Mouse (Mus musculus) limb, embryonic 13.5 days (tissue): ENCODE results near the gene Cfap157. TPM values are rescaled to one million over a fixed set of nuclear protein-coding genes. Genes with fewer than 3 reads are reported as not detected.
A peak's percentile ranks its signal among the peaks of the same experiment; 100 is the strongest.

ENCODE experiments used
- ATAC-seq: fragments of 200-750 bp; cut with Nextera tagmentation; 2 replicates; pipeline ENCODE4 v1.8.0; 2017; ENCODE audit warnings: low read depth, moderate number of reproducible peaks, moderate TSS enrichment; ENCODE audit not compliant: low FRiP score
- H3K27ac ChIP-seq: fragments of 300-500 bp; sonication (generic); 2 replicates; pipeline ENCODE4 v1.5.1; 2015; ENCODE audit warnings: inconsistent platforms, mild to moderate bottlenecking, moderate library complexity
- H3K27me3 ChIP-seq: fragments of 300-500 bp; sonication (generic); 2 replicates; pipeline ENCODE4 v1.6.1; 2015; ENCODE audit warnings: mild to moderate bottlenecking, inconsistent platforms
- H3K36me3 ChIP-seq: fragments of 300-500 bp; sonication (generic); 2 replicates; pipeline ENCODE4 v1.6.1; 2015; ENCODE audit warnings: inconsistent platforms, mild to moderate bottlenecking, moderate library complexity
- H3K4me1 ChIP-seq: fragments of 300-500 bp; sonication (generic); 2 replicates; pipeline ENCODE4 v1.6.1; 2015; ENCODE audit warnings: inconsistent platforms
- H3K4me2 ChIP-seq: fragments of 300-500 bp; sonication (generic); replicated peaks from 2 replicates; pipeline ENCODE4 v1.6.1; 2015; ENCODE audit warnings: inconsistent platforms, mild to moderate bottlenecking, moderate library complexity
- H3K4me3 ChIP-seq: fragments of 300-500 bp; sonication (generic); 2 replicates; pipeline ENCODE4 v1.5.1; 2015; ENCODE audit warnings: moderate library complexity, mild to moderate bottlenecking, inconsistent platforms
- H3K9ac ChIP-seq: fragments of 300-500 bp; sonication (generic); 2 replicates; pipeline ENCODE4 v1.6.1; 2015; ENCODE audit warnings: mild to moderate bottlenecking, inconsistent platforms
- H3K9me3 ChIP-seq: fragments of 300-500 bp; sonication (generic); 2 replicates; pipeline ENCODE4 v1.6.1; 2016; ENCODE audit warnings: inconsistent platforms
- WGBS: fragments of 180-500 bp; shearing (Covaris S2); methylation state at CpG from one replicate; pipeline ENCODE4 v1.1.7; 2015; 5-methylcytosine and 5-hydroxymethylcytosine counted together
- polyA plus RNA-seq: library from polyadenylated mRNA; unstranded; fragments of >200 nt; fragmentation: Nextera tagmentation; extraction: Ambion mirVana; gene quantifications from 2 replicates; pipeline ENCODE4 v1.2.1, GENCODE M21; 2015

The Cfap157 gene
- polyA plus RNA-seq, 1 experiment from 2014 or later = 1.3 TPM

DNA sequence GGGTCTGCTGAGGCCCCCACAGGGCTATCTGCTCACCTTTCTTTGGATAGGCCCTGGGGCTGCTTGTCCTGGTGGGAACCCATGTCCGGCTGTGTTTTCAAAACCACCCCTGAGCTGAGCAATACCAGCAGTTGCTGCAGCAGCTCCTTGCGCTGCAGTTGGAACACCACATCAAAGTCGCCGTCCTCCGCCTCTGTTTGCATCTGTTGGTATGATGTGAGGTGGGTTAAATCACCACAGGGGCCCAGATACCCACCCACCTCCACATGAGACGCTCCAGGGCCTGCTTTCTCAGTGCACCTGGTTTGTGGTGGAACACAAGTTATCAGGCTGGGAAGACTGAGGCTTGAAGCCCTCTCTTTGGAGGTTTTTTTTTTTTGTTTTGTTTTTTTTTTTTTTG lies 6.1 kb downstream of the Cfap157 start:
- Histone ChIP-seq H3K4me2 (no peak overlapping the region), H3K27me3 (peaks cover 7% of the 10 kb centered on the region), H3K27ac (no peak overlapping the region), H3K36me3 (no peaks in the 10 kb centered on the region), H3K4me1 (peaks cover 12% of the 10 kb centered on the region), H3K9ac (no peak overlapping the region), H3K9me3 (no peaks in the 10 kb centered on the region), H3K4me3 (no peak overlapping the region)
- 88% methylated on average over 6 of the region's 6 CpGs for WGBS
- no peak for ATAC-seq

DNA sequence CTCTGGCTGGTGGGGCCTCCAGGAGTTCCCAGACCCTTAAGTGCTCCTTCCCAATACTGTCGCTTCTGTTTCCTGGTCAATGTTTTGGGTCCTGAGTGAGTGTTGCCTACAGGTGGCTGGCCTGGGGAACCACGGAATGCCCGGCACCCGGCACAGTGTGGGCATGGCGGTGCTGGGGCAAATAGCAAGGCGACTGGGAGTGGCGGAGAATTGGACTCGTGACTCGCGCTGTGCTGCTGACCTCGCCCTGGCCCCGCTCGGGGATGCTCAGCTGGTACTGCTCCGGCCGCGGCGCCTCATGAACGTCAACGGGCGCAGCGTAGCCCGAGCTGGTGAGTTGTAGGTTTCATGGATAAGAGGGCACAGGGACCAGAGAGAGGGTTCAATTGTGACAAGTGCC lies 8.0 kb downstream of the Cfap157 start:
- Histone ChIP-seq H3K27ac (no peak overlapping the region), H3K9me3 (no peaks in the 10 kb centered on the region), H3K9ac (peak overlapping the region; percentile 62), H3K36me3 (no peaks in the 10 kb centered on the region), H3K4me1 (peaks cover 12% of the 10 kb centered on the region), H3K27me3 (peaks cover 7% of the 10 kb centered on the region), H3K4me2 (peak overlapping the region; percentile 80), H3K4me3 (peak overlapping the region; percentile 56)
- no peak for ATAC-seq
- 20% methylated on average over 22 of the region's 22 CpGs for WGBS

DNA sequence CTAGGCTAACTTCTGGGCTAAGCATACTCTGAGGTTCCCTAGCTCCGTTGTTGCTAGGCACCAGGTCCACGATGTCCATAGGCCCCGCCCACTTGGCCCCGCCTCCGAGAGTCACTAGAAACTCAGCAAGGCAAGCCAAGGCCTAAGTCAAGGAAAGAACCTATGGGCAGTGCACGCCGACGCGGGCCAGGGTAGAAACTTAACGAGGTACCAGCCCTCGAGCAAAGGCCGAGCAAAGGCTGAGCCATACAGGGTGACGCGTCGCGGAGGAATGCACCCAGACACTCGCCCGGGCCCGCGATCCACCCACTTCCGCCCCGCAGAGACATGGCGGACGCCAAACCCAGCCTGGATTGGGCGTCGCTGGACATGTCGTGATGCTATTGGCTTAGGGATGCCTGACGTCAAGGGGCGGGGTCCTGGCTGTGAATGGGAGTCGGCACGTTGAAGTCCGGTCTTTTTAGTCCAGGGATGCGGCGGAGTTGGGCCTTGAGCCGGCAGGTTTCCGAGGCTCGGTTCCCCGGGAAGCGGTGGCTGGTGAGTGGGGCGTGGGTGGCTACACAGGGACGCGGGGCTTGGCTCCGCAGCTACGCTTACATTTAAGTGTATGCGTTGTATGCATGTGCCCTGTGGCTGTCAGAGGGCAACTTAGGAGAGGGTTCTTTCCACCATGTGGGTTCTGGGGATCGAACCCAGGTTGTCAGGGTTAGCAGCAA lies 8.7 kb downstream of the Cfap157 start, which contains the start of the genes Ttc16 and Ptrh1:
TSS of gene Ttc16 (minus strand) at position 275 of the 716 bp plus-strand sequence.
TSS of gene Ptrh1 (plus strand) at position 428 of the 716 bp plus-strand sequence.
- Histone ChIP-seq H3K27ac (0 out of 2 replicates have a peak within 1 kb of the TSS, but pooled peaks have one; percentile 2), H3K4me1 (peaks cover 12% of the 10 kb centered on the region)

DNA sequence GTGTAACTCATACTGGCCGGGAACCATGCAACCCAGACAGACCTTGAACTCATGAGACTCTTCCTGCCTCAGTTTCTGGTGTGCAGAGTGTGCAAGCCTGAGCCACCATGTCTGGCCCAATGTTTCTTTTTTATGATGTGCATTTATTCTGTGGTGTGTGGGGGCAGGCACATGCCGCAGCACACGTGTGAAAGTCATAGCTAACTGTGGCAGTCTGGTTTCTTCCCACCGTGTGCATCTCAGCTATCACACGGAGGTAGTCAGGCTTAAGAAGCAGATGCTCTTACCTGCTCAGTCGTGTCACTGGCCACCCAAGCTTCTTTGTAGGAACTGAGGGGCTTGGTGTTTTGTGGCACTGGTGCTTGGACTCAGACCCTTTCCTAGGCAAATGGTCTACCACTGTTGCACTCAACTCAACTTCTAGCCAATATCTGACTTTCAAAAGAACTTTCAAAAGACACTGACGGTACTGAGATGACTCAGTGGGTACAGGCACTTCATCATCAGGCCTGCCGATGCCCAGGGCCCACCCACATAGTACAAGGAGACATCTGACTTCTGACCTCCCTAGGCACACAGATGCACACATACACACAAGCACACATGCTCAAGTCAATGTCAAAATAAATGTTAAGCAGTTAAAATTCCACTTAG lies 11.5 kb downstream of the Cfap157 start:
- no peak overlapping the region for H3K4me3 ChIP-seq
- H3K4me2 ChIP-seq = no peak overlapping the region
- peaks cover 12% of the 10 kb centered on the region for H3K4me1 ChIP-seq
- H3K27me3 ChIP-seq = peaks cover 7% of the 10 kb centered on the region
- ATAC-seq = no peak
- WGBS = 78% methylated on average over 8 of the region's 8 CpGs
- no peak overlapping the region for H3K27ac ChIP-seq
- no peaks in the 10 kb centered on the region for H3K9me3 ChIP-seq
- no peaks in the 10 kb centered on the region for H3K36me3 ChIP-seq
- no peak overlapping the region for H3K9ac ChIP-seq

More for the DNA sequence above, 8.7 kb downstream of the Cfap157 start, which contains the start of the genes Ttc16 and Ptrh1:
- peak; percentile 98 for ATAC-seq
- peak within 1 kb of the TSS; percentile 56 for H3K4me3 ChIP-seq
- H3K4me2 ChIP-seq = peak within 1 kb of the TSS; percentile 80
- H3K36me3 ChIP-seq = no peaks in the 10 kb centered on the region
- WGBS = under 1% methylated on average over 46 of the region's 46 CpGs
- H3K9ac ChIP-seq = peak within 1 kb of the TSS; percentile 62
- no peaks in the 10 kb centered on the region for H3K9me3 ChIP-seq
- peaks cover 7% of the 10 kb centered on the region for H3K27me3 ChIP-seq

DNA sequence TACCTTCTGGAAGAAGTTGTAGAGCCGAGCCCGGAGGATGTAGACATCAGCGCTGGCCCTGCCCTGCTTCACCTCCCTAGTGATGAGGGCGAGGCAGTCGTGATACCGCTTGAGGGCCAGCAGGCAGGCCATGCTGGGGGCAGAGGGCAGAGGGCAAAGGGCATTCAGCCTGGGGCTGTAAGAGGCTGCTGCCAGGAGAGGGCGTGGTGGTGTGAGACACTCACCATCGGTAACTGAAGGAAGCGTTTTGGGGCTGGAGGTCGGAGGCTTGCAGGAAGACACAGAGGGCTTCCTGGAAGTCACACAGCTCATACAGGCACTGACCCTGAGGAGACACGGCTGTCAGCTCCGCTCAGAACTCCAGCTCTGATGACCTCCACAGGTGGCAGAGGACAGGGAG lies 12.3 kb downstream of the Cfap157 start:
- Histone ChIP-seq H3K9me3 (no peaks in the 10 kb centered on the region), H3K27ac (no peak overlapping the region), H3K4me2 (no peak overlapping the region), H3K4me3 (no peak overlapping the region), H3K4me1 (peaks cover 16% of the 10 kb centered on the region), H3K27me3 (peaks cover 7% of the 10 kb centered on the region), H3K36me3 (no peaks in the 10 kb centered on the region), H3K9ac (no peak overlapping the region)
- 25% methylated on average over 12 of the region's 12 CpGs for WGBS
- no peak for ATAC-seq

DNA sequence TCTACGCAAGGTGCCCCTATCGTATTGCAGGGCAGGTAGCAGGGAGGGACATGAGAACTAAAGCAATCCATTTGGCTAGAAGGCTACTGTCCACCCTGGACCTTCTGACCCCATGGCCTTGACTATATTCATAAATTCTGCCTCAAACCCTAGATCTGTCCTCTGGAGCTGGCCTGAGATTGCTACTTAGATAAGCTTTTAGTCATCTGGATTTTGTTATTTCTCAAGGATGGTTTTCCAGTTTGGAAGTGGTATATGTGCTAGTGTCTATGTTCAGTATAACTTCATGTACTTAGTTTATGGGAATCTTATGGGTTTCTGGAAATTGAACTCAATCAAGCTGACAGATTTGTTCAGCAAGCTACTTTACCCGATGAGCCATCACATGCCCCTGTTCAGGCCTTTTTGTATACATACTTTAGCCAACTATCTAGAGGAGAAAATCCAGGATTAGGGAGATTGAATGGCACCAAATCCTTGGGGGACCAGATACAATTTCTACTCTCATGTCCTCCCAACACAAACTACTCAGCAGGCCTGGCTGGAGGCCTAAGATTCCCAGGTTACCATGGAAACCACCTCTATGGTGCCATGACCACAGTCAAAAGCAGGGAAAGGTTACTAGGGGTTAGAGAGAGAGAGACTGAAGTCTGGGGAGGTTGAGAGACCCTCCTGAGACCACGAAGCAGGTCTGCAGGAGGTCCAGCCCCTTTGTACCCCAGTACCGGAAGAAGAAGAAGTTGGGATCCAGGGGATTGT lies 14.7 kb downstream of the Cfap157 start:
- Histone ChIP-seq H3K4me2 (no peak overlapping the region), H3K4me1 (peaks cover 5% of the 10 kb centered on the region; the same call in 1 of the 2 replicates), H3K4me3 (no peak overlapping the region), H3K27me3 (no peaks in the 10 kb centered on the region), H3K27ac (no peak overlapping the region), H3K36me3 (no peaks in the 10 kb centered on the region), H3K9me3 (no peaks in the 10 kb centered on the region), H3K9ac (no peak overlapping the region)
- no peak for ATAC-seq
- 86% methylated on average over 5 of the region's 5 CpGs for WGBS

DNA sequence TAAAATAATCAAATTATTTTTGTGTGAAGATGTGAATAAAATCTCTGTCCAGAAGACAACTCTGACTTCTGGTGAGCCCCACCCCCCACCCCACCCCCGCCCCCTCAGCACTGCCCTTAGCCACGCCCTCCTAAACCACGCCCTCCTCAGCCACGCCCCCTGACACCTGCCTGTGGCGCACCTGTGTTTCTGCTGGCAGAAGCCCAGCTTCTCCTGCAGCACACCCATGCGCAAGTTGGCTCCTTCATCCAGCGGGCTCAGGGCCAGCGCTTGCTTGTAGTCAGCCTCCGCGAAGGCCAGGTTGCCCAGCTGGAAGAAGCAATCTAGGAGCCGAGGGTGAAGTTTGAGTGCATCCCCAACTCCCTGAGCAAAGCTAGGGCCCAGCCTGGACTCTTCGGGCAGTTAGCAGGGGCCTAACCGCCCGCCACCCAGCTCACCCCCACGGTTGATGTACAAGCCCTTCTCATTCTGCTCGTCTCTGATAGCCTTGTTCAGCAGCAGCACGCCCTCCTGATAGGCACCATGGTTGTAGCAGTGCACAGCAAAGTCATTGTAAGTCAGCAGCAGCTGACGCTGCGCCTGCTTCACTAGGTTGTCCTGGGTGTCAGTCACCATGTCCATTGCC lies 15.5 kb downstream of the Cfap157 start:
- no peaks in the 10 kb centered on the region for H3K27me3 ChIP-seq
- no peak for ATAC-seq
- H3K4me2 ChIP-seq = no peak overlapping the region
- WGBS = 48% methylated on average over 19 of the region's 19 CpGs
- peaks cover 5% of the 10 kb centered on the region; the same call in 1 of the 2 replicates for H3K4me1 ChIP-seq
- no peak overlapping the region for H3K9ac ChIP-seq
- no peaks in the 10 kb centered on the region for H3K9me3 ChIP-seq
- no peak overlapping the region for H3K27ac ChIP-seq
- H3K36me3 ChIP-seq = no peaks in the 10 kb centered on the region
- no peak overlapping the region for H3K4me3 ChIP-seq

DNA sequence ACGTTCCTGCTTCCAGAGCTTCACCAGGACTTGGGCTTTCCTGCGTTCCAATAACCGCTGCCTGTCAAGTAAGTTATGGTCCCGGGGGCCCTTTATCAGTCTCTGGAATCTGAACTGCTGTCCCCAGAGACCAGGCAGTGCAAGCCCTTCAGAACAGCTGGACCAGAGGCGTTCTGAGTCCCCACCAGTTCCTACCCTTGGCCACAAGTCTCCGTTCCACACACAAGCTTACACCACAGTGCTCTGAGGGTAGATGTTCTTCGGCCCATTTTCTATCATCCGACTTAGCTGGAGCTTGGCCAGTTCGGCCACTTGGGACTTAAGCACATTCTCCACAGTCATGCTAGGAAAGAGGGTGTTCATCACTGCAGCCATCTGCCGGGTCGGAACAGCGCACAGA lies 17.0 kb downstream of the Cfap157 start:
- no peak for ATAC-seq
- WGBS = 72% methylated on average over 12 of the region's 12 CpGs
- Histone ChIP-seq H3K27ac (no peak overlapping the region), H3K4me2 (no peak overlapping the region), H3K4me1 (peaks cover 5% of the 10 kb centered on the region; the same call in 1 of the 2 replicates), H3K9me3 (no peaks in the 10 kb centered on the region), H3K9ac (no peak overlapping the region), H3K4me3 (no peak overlapping the region), H3K27me3 (no peaks in the 10 kb centered on the region), H3K36me3 (peaks cover 12% of the 10 kb centered on the region)

DNA sequence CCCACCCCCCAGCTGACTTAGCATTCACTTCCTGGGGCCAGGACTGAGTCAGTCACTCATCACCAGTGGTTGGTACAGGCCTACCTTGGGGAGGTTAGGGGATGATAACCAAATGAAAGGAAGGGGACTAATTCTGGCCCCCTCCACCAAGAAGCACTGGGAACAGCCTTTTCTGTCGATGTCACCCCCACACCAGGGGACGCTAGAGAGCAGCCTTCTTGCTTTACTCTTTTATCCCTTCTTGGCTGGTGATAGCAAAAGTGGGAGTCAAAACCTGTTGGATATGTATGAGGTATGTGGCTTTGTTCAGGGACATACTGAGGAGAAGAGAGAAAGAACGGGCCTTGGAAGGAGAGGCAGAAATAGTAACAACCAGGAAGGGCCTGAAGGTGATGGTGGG lies 20.9 kb downstream of the Cfap157 start:
- H3K27me3 ChIP-seq = no peaks in the 10 kb centered on the region
- WGBS = 82% methylated on average over 3 of the region's 3 CpGs
- H3K9ac ChIP-seq = no peak overlapping the region
- H3K4me2 ChIP-seq = no peak overlapping the region
- ATAC-seq = no peak
- no peaks in the 10 kb centered on the region for H3K9me3 ChIP-seq
- no peak overlapping the region for H3K27ac ChIP-seq
- peaks cover 10% of the 10 kb centered on the region for H3K4me1 ChIP-seq
- H3K36me3 ChIP-seq = peaks cover 40% of the 10 kb centered on the region
- no peak overlapping the region for H3K4me3 ChIP-seq

DNA sequence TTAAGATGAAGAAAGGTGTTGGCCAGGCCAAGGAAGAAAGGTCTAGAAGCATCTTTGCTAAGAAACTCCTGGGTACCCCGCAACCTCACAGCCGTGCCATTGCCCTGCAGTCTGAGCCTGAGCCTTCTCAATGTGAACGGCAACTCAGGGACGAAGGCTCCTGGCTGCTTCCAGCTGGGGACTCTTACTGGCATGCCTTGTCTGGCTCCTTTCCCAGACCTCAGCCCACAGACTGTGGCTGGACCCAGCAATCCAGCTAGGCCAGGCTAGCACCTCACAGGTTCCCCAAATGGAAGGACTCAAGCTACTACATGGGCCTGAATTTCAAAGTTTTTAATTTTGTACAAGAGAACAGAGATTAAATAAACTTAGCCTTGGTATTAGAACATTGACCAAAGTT lies 22.4 kb downstream of the Cfap157 start:
- no peaks in the 10 kb centered on the region for H3K9me3 ChIP-seq
- WGBS = 96% methylated on average over 4 of the region's 4 CpGs
- no peak for ATAC-seq
- H3K4me1 ChIP-seq = peaks cover 13% of the 10 kb centered on the region
- no peak overlapping the region for H3K27ac ChIP-seq
- H3K4me3 ChIP-seq = no peak overlapping the region
- no peak overlapping the region for H3K4me2 ChIP-seq
- peaks cover 40% of the 10 kb centered on the region for H3K36me3 ChIP-seq
- H3K9ac ChIP-seq = no peak overlapping the region
- H3K27me3 ChIP-seq = no peaks in the 10 kb centered on the region

DNA sequence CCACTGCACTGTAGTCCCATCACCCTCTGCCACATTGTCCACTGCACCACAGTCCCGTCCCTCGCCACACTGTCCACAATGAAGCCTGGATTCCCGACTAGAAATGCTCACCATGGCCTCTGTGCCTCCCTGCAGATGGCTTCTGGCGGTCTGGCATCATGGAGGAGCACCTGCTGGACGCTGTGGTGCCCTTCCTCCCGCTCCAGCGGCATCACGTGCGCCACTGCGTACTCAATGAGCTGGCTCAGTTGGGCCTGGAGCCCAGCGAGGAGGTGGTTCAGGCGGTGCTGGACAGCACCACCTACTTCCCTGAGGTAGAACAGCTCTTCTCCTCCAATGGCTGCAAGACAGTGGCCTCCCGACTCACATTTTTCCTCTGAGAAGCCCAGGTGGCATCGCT lies 22.9 kb downstream of the Cfap157 start:
- H3K4me3 ChIP-seq = no peak overlapping the region
- H3K4me2 ChIP-seq = no peak overlapping the region
- peaks cover 40% of the 10 kb centered on the region for H3K36me3 ChIP-seq
- H3K27me3 ChIP-seq = no peaks in the 10 kb centered on the region
- H3K27ac ChIP-seq = no peak overlapping the region
- no peak for ATAC-seq
- H3K4me1 ChIP-seq = peaks cover 12% of the 10 kb centered on the region
- no peaks in the 10 kb centered on the region for H3K9me3 ChIP-seq
- 85% methylated on average over 14 of the region's 14 CpGs for WGBS
- H3K9ac ChIP-seq = no peak overlapping the region
